Comparison of ENCODE assay signal across 22 mouse cellular contexts in genomic region chr1:195012531-195012930, GRCm38 (mm10).
DNase-seq lines count a peak whose midpoint lies in the region; ATAC-seq and TF ChIP-seq lines count a peak whose summit lies in the region.
"Had no signal": no experiment of that assay in that cellular context is flagged by ENCODE, and none has a peak within 500 bp of the region (broad histone marks: within the 10 kb centered on the region; RNA-seq: fewer than 3 reads in every experiment).

No protein-coding gene starts in this region.

- H3K9ac ChIP-seq in liver, adult 2 months (ENCODE audit: low read depth, low read length): no peak overlapping the region
- H3K9ac ChIP-seq in intestine, embryonic 15.5 days: no peak overlapping the region
- H3K9ac ChIP-seq: embryonic facial prominence, embryonic 12.5 days; hindbrain, embryonic 14.5 days; liver, embryonic 13.5 days had no signal

- no peak for DNase-seq in gastrocnemius, adult 2 months
- DNase-seq in gastrocnemius, postnatal 4 days (ENCODE audit: low spot score in 2 of 2): no peak
- DNase-seq in liver, adult 2 months (ENCODE audit: extremely low read depth, low read depth, low spot score): no peak
- DNase-seq in liver (no peak), 3134 (ENCODE audit: extremely low read depth, insufficient read length, low spot score) (peak; percentile 42)
- no peak for DNase-seq in gastrocnemius, postnatal 25 days
- no peak for DNase-seq in kidney, adult 9 months
- DNase-seq: adrenal gland, adult 8-10 months; cerebellum, adult 2 months; cerebellum, postnatal 25 days; heart, postnatal 4 days; liver, embryonic 13.5 days; midbrain, embryonic 14.5 days; right cerebral cortex, postnatal 14 days; thymus, postnatal 14 days had no signal

- peak; percentile 62 for ATAC-seq in intestine, embryonic 15.5 days
- ATAC-seq: CD4-positive, CD25-positive, alpha-beta regulatory T cell, adult 4 months; inflammation-experienced regulatory T-cells, adult 6 months; Patski had no signal

- peak overlapping the region; percentile 98 for H3K27ac ChIP-seq in gastrocnemius, adult 2 months
- H3K27ac ChIP-seq in liver, adult 2 months (replicated peaks; ENCODE audit: insufficient read depth, low read depth, low read length): 0 out of 2 replicates have a peak overlapping the region, but pooled peaks have one; percentile 16
- no peak overlapping the region for H3K27ac ChIP-seq in intestine, embryonic 15.5 days
- H3K27ac ChIP-seq: embryonic facial prominence, embryonic 12.5 days; hindbrain, embryonic 14.5 days; kidney, postnatal 0 days; liver, embryonic 13.5 days had no signal

- WGBS in liver, adult 2 months: 78% methylated on average over 2 of the region's 2 CpGs
- WGBS in intestine, embryonic 15.5 days: 74% methylated on average over 2 of the region's 2 CpGs

- intact Hi-C loops in gastrocnemius, adult 2 months (cut with DNase I): no loop called here

- peaks cover 16% of the 10 kb centered on the region for H3K4me1 ChIP-seq in liver, adult 2 months (ENCODE audit: control insufficient read depth, insufficient read depth, low read length)
- no peaks in the 10 kb centered on the region for H3K4me1 ChIP-seq in intestine, embryonic 15.5 days (replicated peaks)
- H3K4me1 ChIP-seq: embryonic facial prominence, embryonic 12.5 days; liver, embryonic 13.5 days had no signal

- TF ChIP-seq POLR2A in liver, adult 2 months (IDR thresholded peaks at IDR 0.05; ENCODE audit: extremely low read depth, insufficient read depth, low read length): no peak

- TF ChIP-seq CTCF in gastrocnemius, adult 2 months (IDR thresholded peaks at IDR 0.05): no peak
- TF ChIP-seq CTCF in liver, adult 2 months (IDR thresholded peaks at IDR 0.05; ENCODE audit: low read depth, low read length): no peak

- H3K4me3 ChIP-seq in gastrocnemius, adult 2 months: no peak overlapping the region
- no peak overlapping the region for H3K4me3 ChIP-seq in liver, adult 2 months (ENCODE audit: insufficient read depth, low read depth, low read length)
- no peak overlapping the region for H3K4me3 ChIP-seq in intestine, embryonic 15.5 days (replicated peaks)
- H3K4me3 ChIP-seq: embryonic facial prominence, embryonic 12.5 days; liver, embryonic 13.5 days had no signal

- H3K36me3 ChIP-seq in liver, adult 2 months (ENCODE audit: control insufficient read depth, insufficient read depth, low read length): no peaks in the 10 kb centered on the region
- H3K36me3 ChIP-seq in intestine, embryonic 15.5 days: no peaks in the 10 kb centered on the region
- H3K36me3 ChIP-seq: embryonic facial prominence, embryonic 12.5 days; liver, embryonic 13.5 days had no signal

- H3K4me2 ChIP-seq in intestine, embryonic 15.5 days (replicated peaks): no peak overlapping the region
- H3K4me2 ChIP-seq: embryonic facial prominence, embryonic 12.5 days; hindbrain, embryonic 14.5 days; liver, embryonic 13.5 days had no signal

- no peaks in the 10 kb centered on the region for H3K27me3 ChIP-seq in liver, adult 2 months (ENCODE audit: control insufficient read depth, insufficient read depth, low read length)
- H3K27me3 ChIP-seq in intestine, embryonic 15.5 days (replicated peaks): no peaks in the 10 kb centered on the region
- H3K27me3 ChIP-seq: embryonic facial prominence, embryonic 12.5 days; liver, embryonic 13.5 days; Patski had no signal

- H3K9me3 ChIP-seq in intestine, embryonic 15.5 days: no peaks in the 10 kb centered on the region
- H3K9me3 ChIP-seq: embryonic facial prominence, embryonic 12.5 days; liver, embryonic 13.5 days had no signal

- peaks cover 28% of the 10 kb centered on the region; the same call in 1 of the 2 replicates for H3K79me2 ChIP-seq in liver, adult 2 months (ENCODE audit: control insufficient read depth, insufficient read depth, low read length)
